Mouse (Mus musculus) retina, embryonic 14.5 days (tissue): ENCODE results near the gene Txk.

Experiments used
- DNase-seq: peaks from one replicate; pipeline ENCODE4 v3.0.0-alpha.2; 2015; ENCODE audit warnings: low spot score

Txk gene

GRCm38 (mm10) chr5:72752585-72752984 lies at the start of gene Txk:
Gene Txk, minus strand, starts transcription at chr5:72752777.
- DNase-seq = no peak

GRCm38 (mm10) chr5:72798563-72798962 lies 46.0 kb upstream of the Txk start:
- no peak for DNase-seq

GRCm38 (mm10) chr5:72796186-72796613 lies 43.6 kb upstream of the Txk start:
- no peak for DNase-seq

GRCm38 (mm10) chr5:72793309-72793850 lies 40.8 kb upstream of the Txk start:
- DNase-seq = no peak

GRCm38 (mm10) chr5:72791789-72792188 lies 39.2 kb upstream of the Txk start:
- no peak for DNase-seq

GRCm38 (mm10) chr5:72791386-72791785 lies 38.8 kb upstream of the Txk start:
- DNase-seq = no peak

GRCm38 (mm10) chr5:72785451-72785850 lies 32.9 kb upstream of the Txk start:
- DNase-seq = no peak

- DNase-seq = no peak
Observed at GRCm38 (mm10) chr5:72784719-72785118, 32.1 kb upstream of the Txk start.

GRCm38 (mm10) chr5:72783957-72784356 lies 31.4 kb upstream of the Txk start:
- DNase-seq = no peak

GRCm38 (mm10) chr5:72783123-72783522 lies 30.5 kb upstream of the Txk start:
- no peak for DNase-seq

- no peak for DNase-seq
Observed at GRCm38 (mm10) chr5:72781776-72782175, 29.2 kb upstream of the Txk start.

GRCm38 (mm10) chr5:72776595-72776994 lies 24.0 kb upstream of the Txk start:
- no peak for DNase-seq

GRCm38 (mm10) chr5:72776127-72776526 lies 23.6 kb upstream of the Txk start:
- no peak for DNase-seq

GRCm38 (mm10) chr5:72769841-72770240 lies 17.3 kb upstream of the Txk start:
- no peak for DNase-seq

- no peak for DNase-seq
Observed at GRCm38 (mm10) chr5:72763546-72763945, 11.0 kb upstream of the Txk start.

- DNase-seq = no peak
Observed at GRCm38 (mm10) chr5:72763025-72763424, 10.4 kb upstream of the Txk start.

GRCm38 (mm10) chr5:72761758-72762157 lies 9.2 kb upstream of the Txk start:
- peak; percentile 9 for DNase-seq

GRCm38 (mm10) chr5:72761237-72761636 lies 8.7 kb upstream of the Txk start:
- no peak for DNase-seq

- DNase-seq = peak; percentile 70
Observed at GRCm38 (mm10) chr5:72758925-72759924, 6.6 kb upstream of the Txk start.

GRCm38 (mm10) chr5:72757155-72757773 lies 4.7 kb upstream of the Txk start:
- DNase-seq = no peak

- no peak for DNase-seq
Observed at GRCm38 (mm10) chr5:72755941-72756340, 3.4 kb upstream of the Txk start.

GRCm38 (mm10) chr5:72755035-72755434 lies 2.5 kb upstream of the Txk start:
- no peak for DNase-seq
